Mouse (Mus musculus) bone marrow macrophage, adult 2 months (primary cell): Measurements from ENCODE around the gene Fam219a.

ENCODE experiments used
- CTCF ChIP-seq: IDR thresholded peaks from 2 replicates; pipeline ENCODE4 v1.5.1; 2012; ENCODE audit warnings: low read depth, mild to moderate bottlenecking, low read length, moderate library complexity
- POLR2A ChIP-seq: IDR thresholded peaks from 2 replicates; pipeline ENCODE4 v1.6.1; 2012; ENCODE audit warnings: mild to moderate bottlenecking, low read depth, low read length, borderline replicate concordance

GRCm38 (mm10) chr4:41542136-41542535 lies 27.2 kb downstream of the Fam219a start:
- TF ChIP-seq CTCF (no peak), POLR2A (no peak)
